Mouse (Mus musculus) intestine, embryonic 14.5 days (tissue): ENCODE measurements around the gene Ripor2. TPM values are rescaled to one million over a fixed set of nuclear protein-coding genes. Genes with fewer than 3 reads are reported as not detected.
"Not testable (repeated sequence)": the region's sequence is repeated elsewhere in the genome, so short reads cannot be mapped to it uniquely, and the experiment has no call there.

Source experiments
- ATAC-seq: fragments of 200-750 bp; cut with Nextera tagmentation; replicated peaks from 2 replicates; pipeline ENCODE4 v1.8.0; 2017; ENCODE audit warnings: low read depth, moderate number of reproducible peaks, moderate TSS enrichment, moderate library complexity; ENCODE audit not compliant: low FRiP score, low TSS enrichment
- DNase-seq: peaks from one replicate; pipeline ENCODE4 v3.0.0-alpha.2; 2018; ENCODE audit warnings: low spot score
- H3K27ac ChIP-seq: fragments of 300-500 bp; sonication (generic); 2 replicates; pipeline ENCODE4 v1.5.1; 2014; ENCODE audit warnings: low read depth, mild to moderate bottlenecking, control low read depth
- H3K27me3 ChIP-seq: fragments of 300-500 bp; sonication (generic); replicated peaks from 2 replicates; pipeline ENCODE4 v1.6.1; 2014; ENCODE audit warnings: low read length, control low read depth; ENCODE audit not compliant: control insufficient read depth, insufficient read depth
- H3K36me3 ChIP-seq: fragments of 300-500 bp; sonication (generic); 2 replicates; pipeline ENCODE4 v1.6.1; 2014; ENCODE audit warnings: low read length, control low read depth; ENCODE audit not compliant: control insufficient read depth, insufficient read depth
- H3K4me1 ChIP-seq: fragments of 300-500 bp; sonication (generic); replicated peaks from 2 replicates; pipeline ENCODE4 v1.6.1; 2014; ENCODE audit warnings: low read length, control low read depth, mixed read lengths; ENCODE audit not compliant: control insufficient read depth, insufficient read depth
- H3K4me2 ChIP-seq: fragments of 300-500 bp; sonication (generic); 2 replicates; pipeline ENCODE4 v1.6.1; 2014; ENCODE audit warnings: low read length
- H3K4me3 ChIP-seq: fragments of 300-500 bp; sonication (generic); 2 replicates; pipeline ENCODE4 v1.5.1; 2014; ENCODE audit warnings: low read depth, low read length, control low read depth, mixed read lengths
- H3K9ac ChIP-seq: fragments of 300-500 bp; sonication (generic); 2 replicates; pipeline ENCODE4 v1.6.1; 2014; ENCODE audit warnings: mild to moderate bottlenecking, low read length
- H3K9me3 ChIP-seq: fragments of 300-500 bp; sonication (generic); 2 replicates; pipeline ENCODE4 v1.6.1; 2016; ENCODE audit warnings: low read length, control low read depth; ENCODE audit not compliant: control insufficient read depth
- WGBS: fragments of 180-500 bp; shearing (Covaris S2); extraction: QIAGEN DNeasy Blood & Tissue Kit; methylation state at CpG from one replicate; pipeline ENCODE4 v1.1.7; 2014; 5-methylcytosine and 5-hydroxymethylcytosine counted together
- polyA plus RNA-seq: library from polyadenylated mRNA; unstranded; fragments of >200 nt; fragmentation: Nextera tagmentation; extraction: Ambion mirVana; gene quantifications from 2 replicates; pipeline ENCODE4 v1.2.1, GENCODE M21; 2014

The Ripor2 gene
- polyA plus RNA-seq, 1 experiment from 2014 or later, result 1.7 TPM

GRCm38 (mm10) chr13:24756756-24757155, 174.8 kb downstream of the Ripor2 start:
- Histone ChIP-seq H3K4me3 (no peak overlapping the region), H3K27ac (no peak overlapping the region), H3K36me3 (peaks cover 75% of the 10 kb centered on the region), H3K4me2 (no peak overlapping the region), H3K27me3 (no peaks in the 10 kb centered on the region), H3K4me1 (peaks cover 9% of the 10 kb centered on the region; the same call in 1 of the 2 replicates), H3K9ac (no peak overlapping the region), H3K9me3 (no peaks in the 10 kb centered on the region)
- no peak for ATAC-seq
- 94% methylated on average over 3 of the region's 3 CpGs for WGBS
- no peak for DNase-seq

GRCm38 (mm10) chr13:24757820-24758564, 176.0 kb downstream of the Ripor2 start:
- ATAC-seq (no peak), DNase-seq (no peak)
- Histone ChIP-seq H3K9me3 (no peaks in the 10 kb centered on the region), H3K36me3 (peaks cover 63% of the 10 kb centered on the region), H3K4me1 (peaks cover 9% of the 10 kb centered on the region; the same call in 1 of the 2 replicates), H3K4me3 (no peak overlapping the region), H3K4me2 (no peak overlapping the region), H3K9ac (no peak overlapping the region), H3K27ac (no peak overlapping the region), H3K27me3 (no peaks in the 10 kb centered on the region)
- 81% methylated on average over 12 of the region's 12 CpGs for WGBS

- H3K9ac ChIP-seq, result no peak overlapping the region
- H3K27ac ChIP-seq, result no peak overlapping the region
- peaks cover 50% of the 10 kb centered on the region for H3K36me3 ChIP-seq
- no peak for ATAC-seq
- WGBS, result 84% methylated on average over 10 of the region's 10 CpGs
- H3K27me3 ChIP-seq, result no peaks in the 10 kb centered on the region
- DNase-seq, result no peak
- no peak overlapping the region for H3K4me3 ChIP-seq
- no peak overlapping the region for H3K4me2 ChIP-seq
- H3K4me1 ChIP-seq, result peaks cover 9% of the 10 kb centered on the region; the same call in 1 of the 2 replicates
- no peaks in the 10 kb centered on the region for H3K9me3 ChIP-seq
These were observed 177.5 kb downstream of the Ripor2 start for GRCm38 (mm10) chr13:24759451-24759850.

- Histone ChIP-seq H3K36me3 (peaks cover 40% of the 10 kb centered on the region), H3K9ac (peak overlapping the region; percentile 80), H3K4me2 (peak overlapping the region; percentile 64), H3K9me3 (no peaks in the 10 kb centered on the region), H3K27ac (no peak overlapping the region), H3K27me3 (no peaks in the 10 kb centered on the region), H3K4me1 (peaks cover 9% of the 10 kb centered on the region; the same call in 1 of the 2 replicates), H3K4me3 (peak overlapping the region; percentile 67)
- ATAC-seq (no peak), DNase-seq (no peak)
- 71% methylated on average over 5 of the region's 5 CpGs for WGBS
These were observed 178.4 kb downstream of the Ripor2 start for GRCm38 (mm10) chr13:24760351-24760870.

GRCm38 (mm10) chr13:24761083-24761402, 179.1 kb downstream of the Ripor2 start:
- H3K4me3 ChIP-seq, result peak overlapping the region; percentile 67
- H3K4me2 ChIP-seq, result peak overlapping the region; percentile 64
- DNase-seq, result no peak
- no peak; the same call in 1 of the 2 replicates for ATAC-seq
- 2% methylated on average over 10 of the region's 10 CpGs for WGBS
- peaks cover 34% of the 10 kb centered on the region for H3K36me3 ChIP-seq
- H3K27me3 ChIP-seq, result no peaks in the 10 kb centered on the region
- H3K27ac ChIP-seq, result peak overlapping the region; percentile 90
- H3K9me3 ChIP-seq, result no peaks in the 10 kb centered on the region
- H3K4me1 ChIP-seq, result peaks cover 9% of the 10 kb centered on the region; the same call in 1 of the 2 replicates
- H3K9ac ChIP-seq, result peak overlapping the region; percentile 80

- Histone ChIP-seq H3K9me3 (no peaks in the 10 kb centered on the region), H3K36me3 (peaks cover 28% of the 10 kb centered on the region), H3K27me3 (no peaks in the 10 kb centered on the region), H3K4me2 (peak within 1 kb of the TSS; percentile 64), H3K27ac (peak within 1 kb of the TSS; percentile 90), H3K9ac (peak within 1 kb of the TSS; percentile 80), H3K4me3 (peak within 1 kb of the TSS; percentile 67), H3K4me1 (peaks cover 9% of the 10 kb centered on the region; the same call in 1 of the 2 replicates)
- WGBS, result under 1% methylated on average over 71 of the region's 79 CpGs
- DNase-seq (peak; percentile 94), ATAC-seq (peak; percentile 97)
These were observed 179.6 kb downstream of the Ripor2 start, which contains the start of gene Gmnn for GRCm38 (mm10) chr13:24761403-24762227. TSS of gene Gmnn (minus strand) at chr13:24761923.

GRCm38 (mm10) chr13:24762254-24762653, 180.3 kb downstream of the Ripor2 start:
- Histone ChIP-seq H3K9ac (peak overlapping the region; percentile 80), H3K36me3 (peaks cover 22% of the 10 kb centered on the region), H3K4me1 (peaks cover 9% of the 10 kb centered on the region; the same call in 1 of the 2 replicates), H3K4me2 (peak overlapping the region; percentile 64), H3K4me3 (peak overlapping the region; percentile 67), H3K27me3 (no peaks in the 10 kb centered on the region), H3K27ac (no peak overlapping the region), H3K9me3 (no peaks in the 10 kb centered on the region)
- ATAC-seq, result no peak; the same call in 1 of the 2 replicates
- 32% methylated on average over 4 of the region's 4 CpGs for WGBS
- no peak for DNase-seq

GRCm38 (mm10) chr13:24767809-24768208, 185.8 kb downstream of the Ripor2 start:
- not testable (repeated sequence) for H3K4me1 ChIP-seq, H3K36me3 ChIP-seq, DNase-seq, H3K9ac ChIP-seq, H3K27me3 ChIP-seq, H3K4me2 ChIP-seq, H3K4me3 ChIP-seq, H3K9me3 ChIP-seq, ATAC-seq, H3K27ac ChIP-seq
- 74% methylated on average over 4 of the region's 4 CpGs for WGBS
